In the genomic region with DNA sequence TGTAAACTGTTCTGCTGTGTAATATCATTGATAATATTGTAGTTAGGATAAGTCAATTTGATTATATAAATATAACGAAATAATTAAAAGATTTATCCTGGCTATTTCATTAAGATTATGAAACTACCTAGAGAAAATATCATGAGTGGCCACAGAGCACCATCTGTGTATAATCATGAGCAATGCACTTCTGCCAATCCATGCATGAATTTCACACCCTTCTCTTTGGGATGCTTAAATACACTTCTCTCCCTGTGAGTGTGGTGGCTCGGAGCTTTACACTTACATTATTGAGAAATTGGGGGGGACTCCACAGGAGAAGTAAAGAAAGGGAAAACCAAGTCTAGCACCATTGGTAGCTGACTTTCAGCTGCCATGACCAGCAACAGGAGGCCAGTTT, we compare ENCODE assay signal across 19 mouse cellular contexts.
DNase-seq lines count a peak whose midpoint lies in the region; ATAC-seq and TF ChIP-seq lines count a peak whose summit lies in the region.
"Had no signal": no experiment of that assay in that cellular context is flagged by ENCODE, and none has a peak within 500 bp of the region (broad histone marks: within the 10 kb centered on the region; RNA-seq: fewer than 3 reads in every experiment).

No protein-coding gene starts in this region.

- H3K4me3 ChIP-seq in hindbrain, postnatal 0 days (ENCODE audit: low read length): no peak overlapping the region
- H3K4me3 ChIP-seq in hindbrain, embryonic 10.5 days: no peak overlapping the region
- H3K4me3 ChIP-seq in left cerebral cortex, adult 2 months: no peak overlapping the region
- H3K4me3 ChIP-seq: embryonic facial prominence, embryonic 12.5 days; heart, embryonic 10.5 days; hindbrain, embryonic 13.5 days; intestine, embryonic 15.5 days had no signal

- TF ChIP-seq CTCF in hindbrain, postnatal 0 days (IDR thresholded peaks at IDR 0.05; ENCODE audit: low read depth): no peak
- no peak for TF ChIP-seq CTCF in left cerebral cortex, adult 2 months (IDR thresholded peaks at IDR 0.05)

- no peak overlapping the region for H3K9ac ChIP-seq in hindbrain, postnatal 0 days (replicated peaks; ENCODE audit: low read length)
- H3K9ac ChIP-seq: embryonic facial prominence, embryonic 12.5 days; hindbrain, embryonic 13.5 days; intestine, embryonic 15.5 days had no signal

- no peaks in the 10 kb centered on the region for H3K4me1 ChIP-seq in hindbrain, postnatal 0 days (ENCODE audit: insufficient read depth, low read length)
- H3K4me1 ChIP-seq in hindbrain, embryonic 10.5 days (replicated peaks): no peaks in the 10 kb centered on the region
- H3K4me1 ChIP-seq: embryonic facial prominence, embryonic 12.5 days; hindbrain, embryonic 13.5 days; intestine, embryonic 15.5 days had no signal

- H3K27me3 ChIP-seq in hindbrain, postnatal 0 days (ENCODE audit: insufficient read depth, low read length): no peaks in the 10 kb centered on the region
- no peaks in the 10 kb centered on the region for H3K27me3 ChIP-seq in hindbrain, embryonic 10.5 days (ENCODE audit: insufficient read depth, poor library complexity, severe bottlenecking)
- H3K27me3 ChIP-seq: embryonic facial prominence, embryonic 12.5 days; hindbrain, embryonic 13.5 days; intestine, embryonic 15.5 days had no signal

- intact Hi-C loops in left cerebral cortex, adult 2 months (cut with DNase I): no loop called here

- no peak for DNase-seq in cerebellum, adult 11 months
- DNase-seq in hindbrain, postnatal 0 days (ENCODE audit: low spot score): peak; percentile 39
- no peak for DNase-seq in hindbrain, embryonic 10.5 days (ENCODE audit: low spot score)
- peak; percentile 32 for DNase-seq in cerebellum, adult 8-10 months
- peak; percentile 30 to 43 for DNase-seq in cerebellum, postnatal 25 days
- DNase-seq in layer of hippocampus, postnatal 10 days (ENCODE audit: low spot score in 2 of 2): no peak
- no peak for DNase-seq in left cerebral cortex, adult 2 months (ENCODE audit: extremely low spot score in 1 of 2, low spot score in 2 of 2)
- DNase-seq: adrenal gland, postnatal 14 days; B cell, adult 2 months; gastrocnemius, postnatal 25 days; heart, postnatal 10 days; heart, postnatal 4 days; kidney, adult 18-20 months had no signal

- H3K36me3 ChIP-seq in hindbrain, postnatal 0 days (ENCODE audit: insufficient read depth, low read length): no peaks in the 10 kb centered on the region
- H3K36me3 ChIP-seq in hindbrain, embryonic 10.5 days: no peaks in the 10 kb centered on the region
- H3K36me3 ChIP-seq: embryonic facial prominence, embryonic 12.5 days; heart, embryonic 10.5 days; hindbrain, embryonic 13.5 days; intestine, embryonic 15.5 days had no signal

- peak; percentile 91 for ATAC-seq in cerebellum, adult (ENCODE audit: insufficient number of reproducible peaks, low FRiP score, low TSS enrichment)
- no peak for ATAC-seq in hindbrain, postnatal 0 days
- ATAC-seq: forebrain, embryonic 16.5 days; intestine, embryonic 15.5 days had no signal

- WGBS in hindbrain, postnatal 0 days: 61% methylated on average over 2 of the region's 2 CpGs
- 70% methylated on average over 2 of the region's 2 CpGs for WGBS in hindbrain, embryonic 10.5 days

- no peak overlapping the region for H3K4me2 ChIP-seq in hindbrain, postnatal 0 days (ENCODE audit: low read depth, low read length)
- H3K4me2 ChIP-seq: embryonic facial prominence, embryonic 12.5 days; hindbrain, embryonic 13.5 days; intestine, embryonic 15.5 days had no signal

- no peaks in the 10 kb centered on the region for H3K9me3 ChIP-seq in hindbrain, postnatal 0 days (ENCODE audit: low read length)
- H3K9me3 ChIP-seq in hindbrain, embryonic 10.5 days: no peaks in the 10 kb centered on the region
- H3K9me3 ChIP-seq: embryonic facial prominence, embryonic 12.5 days; heart, embryonic 10.5 days; hindbrain, embryonic 13.5 days; intestine, embryonic 15.5 days had no signal

- no peak overlapping the region for H3K27ac ChIP-seq in hindbrain, postnatal 0 days
- no peak overlapping the region for H3K27ac ChIP-seq in hindbrain, embryonic 10.5 days
- H3K27ac ChIP-seq in left cerebral cortex, adult 2 months: no peak overlapping the region
- H3K27ac ChIP-seq: embryonic facial prominence, embryonic 12.5 days; heart, embryonic 10.5 days; hindbrain, embryonic 13.5 days; intestine, embryonic 15.5 days had no signal

Comparison
In these comparisons a context has a peak if more than half of its experiments do, and no peak if none do; other contexts are left out.
1. DNase-seq: peak in hindbrain, postnatal 0 days (single experiment), cerebellum, adult 8-10 months (single experiment) and cerebellum, postnatal 25 days (2 of 2); none in cerebellum, adult 11 months (single experiment), hindbrain, embryonic 10.5 days (single experiment), layer of hippocampus, postnatal 10 days (0 of 2) and left cerebral cortex, adult 2 months (0 of 2).